Mouse (Mus musculus) bone marrow macrophage, adult 2 months (primary cell): ENCODE measurements at regions not wholly inside any gene's neighbourhood (a gene's known extent, or its start where the extent isn't known, plus 50 kb on each side); places are given as distances from the start of the nearest gene placed in this dataset.

Source experiments
- H3K27ac ChIP-seq: 2 replicates; pipeline ENCODE4 v1.5.1; 2012; ENCODE audit warnings: low read depth, low read length; ENCODE audit not compliant: insufficient read depth
- H3K4me1 ChIP-seq: 2 replicates; pipeline ENCODE4 v1.6.1; 2012; ENCODE audit warnings: low read length; ENCODE audit not compliant: control insufficient read depth, insufficient read depth
- H3K4me3 ChIP-seq: 2 replicates; pipeline ENCODE4 v1.5.1; 2012; ENCODE audit warnings: mild to moderate bottlenecking, low read length, moderate library complexity; ENCODE audit not compliant: insufficient read depth
- CTCF ChIP-seq: IDR thresholded peaks from 2 replicates; pipeline ENCODE4 v1.5.1; 2012; ENCODE audit warnings: low read depth, mild to moderate bottlenecking, low read length, moderate library complexity
- POLR2A ChIP-seq: IDR thresholded peaks from 2 replicates; pipeline ENCODE4 v1.6.1; 2012; ENCODE audit warnings: mild to moderate bottlenecking, low read depth, low read length, borderline replicate concordance

DNA sequence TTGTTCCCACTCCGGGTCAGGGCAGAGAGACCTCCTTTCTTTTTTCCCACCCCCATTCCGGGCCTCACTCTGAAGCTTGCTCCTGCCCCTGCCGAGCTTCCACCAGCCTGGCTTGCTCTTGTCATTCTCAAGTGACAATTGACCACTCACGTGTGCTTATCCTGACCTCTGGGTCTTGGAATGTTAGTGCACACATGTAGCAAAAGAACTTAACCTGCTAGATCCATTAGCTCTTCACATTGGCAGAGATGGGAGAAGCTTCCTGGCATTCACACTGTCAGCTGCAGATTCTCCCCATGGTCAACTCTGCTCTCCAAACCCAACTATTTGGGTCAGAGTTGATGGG lies 199.6 kb downstream of the Ets1 start:
- no peak overlapping the region for H3K4me3 ChIP-seq
- H3K27ac ChIP-seq: no peak overlapping the region
- TF ChIP-seq POLR2A (no peak), CTCF (no peak)
- no peaks in the 10 kb centered on the region for H3K4me1 ChIP-seq

DNA sequence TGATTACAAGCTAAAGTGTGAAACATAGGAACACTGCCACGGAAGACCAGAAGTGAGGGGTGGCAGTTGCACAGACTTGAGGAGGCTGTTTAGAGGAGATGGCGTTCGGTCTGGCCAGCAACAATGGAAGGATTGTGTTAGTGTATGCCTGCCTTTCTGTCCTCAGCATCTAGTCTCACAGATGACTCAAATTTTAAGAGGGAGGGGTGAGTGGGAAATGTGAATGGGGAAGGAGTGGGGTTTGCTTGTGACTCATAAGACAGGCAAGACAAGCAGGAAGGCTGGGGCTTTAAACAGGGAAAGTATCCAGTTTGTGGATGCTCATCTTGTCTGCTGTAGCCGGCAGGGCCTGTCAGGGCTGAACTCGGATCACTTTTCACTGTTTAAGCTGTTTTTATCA lies 200.3 kb downstream of the Ets1 start:
- H3K4me3 ChIP-seq: no peak overlapping the region
- no peak overlapping the region for H3K27ac ChIP-seq
- TF ChIP-seq CTCF (no peak), POLR2A (no peak)
- H3K4me1 ChIP-seq: no peaks in the 10 kb centered on the region

GRCm38 (mm10) chr9:32847361-32847760 lies 211.3 kb downstream of the Ets1 start:
- Histone ChIP-seq H3K4me1 (no peaks in the 10 kb centered on the region), H3K27ac (no peak overlapping the region), H3K4me3 (no peak overlapping the region)
- TF ChIP-seq CTCF: no peak
- no peak for TF ChIP-seq POLR2A

GRCm38 (mm10) chr9:32852282-32852681 lies 216.3 kb downstream of the Ets1 start:
- H3K27ac ChIP-seq: no peak overlapping the region
- TF ChIP-seq POLR2A (no peak), CTCF (no peak)
- no peaks in the 10 kb centered on the region for H3K4me1 ChIP-seq
- H3K4me3 ChIP-seq: no peak overlapping the region

DNA sequence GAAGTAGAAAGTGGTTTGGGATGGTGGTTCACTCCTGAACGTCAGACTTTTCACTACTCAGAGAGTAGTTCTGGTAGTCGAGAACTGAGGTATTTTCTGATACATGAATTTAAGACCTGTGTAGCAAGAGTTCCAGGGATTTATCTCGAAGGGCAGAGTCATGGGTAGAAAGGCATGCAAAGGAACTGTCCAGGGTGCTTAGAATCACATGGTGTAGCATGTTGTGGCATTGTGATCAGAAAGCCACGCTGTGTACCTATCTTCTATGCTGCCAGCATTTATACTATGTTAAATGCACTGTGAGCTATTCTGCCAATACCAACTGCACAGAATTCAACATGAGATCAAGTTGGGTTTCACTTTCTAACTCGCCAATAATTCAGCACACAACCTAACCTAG lies 227.3 kb downstream of the Ets1 start:
- no peaks in the 10 kb centered on the region for H3K4me1 ChIP-seq
- H3K27ac ChIP-seq: no peak overlapping the region
- no peak overlapping the region for H3K4me3 ChIP-seq
- no peak for TF ChIP-seq CTCF

DNA sequence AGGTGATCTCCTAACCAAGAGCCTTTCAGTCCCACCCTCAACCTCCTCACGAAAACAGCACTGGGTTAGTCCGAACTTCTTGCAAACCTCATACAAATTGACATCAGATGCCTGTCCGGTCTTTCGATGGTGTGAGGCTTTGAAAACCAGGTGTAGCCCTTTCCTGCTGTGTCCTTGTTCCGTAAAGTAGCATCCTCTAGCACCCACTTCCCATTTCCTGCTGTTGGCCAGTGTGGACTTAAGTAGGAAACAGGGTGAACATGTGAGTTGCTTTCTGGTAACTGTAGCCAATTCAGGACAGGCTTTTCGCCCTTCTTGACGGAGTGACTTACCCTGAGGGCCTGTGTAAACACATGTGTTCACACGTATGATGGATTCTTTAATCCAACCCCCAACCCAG lies 232.9 kb downstream of the Ets1 start:
- Histone ChIP-seq H3K4me3 (no peak overlapping the region), H3K27ac (no peak overlapping the region), H3K4me1 (no peaks in the 10 kb centered on the region)
- TF ChIP-seq POLR2A (no peak), CTCF (no peak)

- H3K4me3 ChIP-seq: no peak overlapping the region
Measured at GRCm38 (mm10) chr9:32874306-32874875, 238.4 kb downstream of the Ets1 start.

DNA sequence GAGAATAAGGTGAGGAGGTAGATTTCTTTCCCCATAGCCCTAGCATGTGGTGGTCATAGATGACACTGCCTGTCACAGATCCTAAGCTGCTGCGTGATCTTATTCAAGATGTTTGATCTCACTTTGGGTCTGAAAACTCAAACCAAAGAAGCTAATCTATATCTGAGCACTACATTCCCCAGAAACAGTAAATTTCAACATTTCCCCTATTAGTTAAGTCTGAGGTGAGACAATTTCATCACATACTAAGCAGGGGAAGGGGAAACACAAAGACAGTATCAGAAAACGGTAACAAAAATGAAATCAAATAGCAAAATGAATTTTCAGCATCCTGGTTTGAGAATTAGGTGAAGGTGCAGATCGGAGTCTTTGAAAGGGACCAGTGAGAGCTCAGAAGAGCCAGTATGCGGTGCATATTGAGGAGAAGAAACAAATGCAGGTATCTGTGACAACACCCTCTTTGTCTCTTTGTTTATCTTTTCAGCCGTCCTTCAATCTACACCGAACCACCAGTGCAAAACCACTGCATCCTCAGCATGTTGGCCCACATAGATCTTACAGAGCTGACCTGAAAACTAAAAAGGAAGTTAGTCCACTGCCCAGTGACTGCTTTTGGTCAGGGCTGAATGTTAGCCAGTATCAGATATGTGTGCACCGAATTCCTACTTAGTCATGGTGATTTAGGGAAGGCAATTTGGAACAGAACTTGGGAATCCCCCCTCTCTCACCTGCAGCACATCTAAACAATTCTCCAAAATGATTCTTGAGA lies 247.0 kb downstream of the Ets1 start:
- Histone ChIP-seq H3K4me1 (no peaks in the 10 kb centered on the region), H3K4me3 (no peak overlapping the region), H3K27ac (no peak overlapping the region)
- TF ChIP-seq POLR2A: no peak
- no peak for TF ChIP-seq CTCF

More at GRCm38 (mm10) chr9:32874306-32874875, 238.4 kb downstream of the Ets1 start:
- Histone ChIP-seq H3K27ac (no peak overlapping the region), H3K4me1 (no peaks in the 10 kb centered on the region)
- no peak for TF ChIP-seq POLR2A
- no peak for TF ChIP-seq CTCF

GRCm38 (mm10) chr9:32886008-32886650 lies 250.1 kb downstream of the Ets1 start:
- no peak overlapping the region for H3K4me3 ChIP-seq

DNA sequence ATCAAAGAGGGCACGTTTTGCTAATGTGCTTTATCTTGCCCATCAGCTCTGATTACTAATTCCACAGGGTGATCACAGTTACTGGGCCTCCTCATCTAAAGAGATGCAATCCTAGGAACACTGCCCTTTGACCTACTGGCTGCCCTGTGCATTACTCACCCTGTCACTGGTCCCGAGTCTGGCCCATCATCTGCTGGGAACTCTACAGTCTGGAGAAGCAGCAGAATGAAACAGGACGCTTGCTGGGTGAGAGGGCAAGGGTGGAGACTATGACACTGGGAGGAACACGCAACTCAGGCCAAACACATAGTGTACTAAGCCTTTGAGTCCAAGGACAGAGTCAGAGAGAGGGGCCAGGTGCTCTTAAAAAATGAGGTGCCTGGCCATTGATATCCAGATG lies 263.8 kb downstream of the Ets1 start:
- H3K27ac ChIP-seq: no peak overlapping the region
- H3K4me3 ChIP-seq: no peak overlapping the region
- H3K4me1 ChIP-seq: no peaks in the 10 kb centered on the region
- TF ChIP-seq POLR2A (no peak), CTCF (no peak)

More at GRCm38 (mm10) chr9:32886008-32886650, 250.1 kb downstream of the Ets1 start:
- TF ChIP-seq CTCF (no peak), POLR2A (no peak)
- H3K4me1 ChIP-seq: no peaks in the 10 kb centered on the region
- no peak overlapping the region for H3K27ac ChIP-seq
